Mouse (Mus musculus): Measurements from ENCODE around the gene Fez2. TPM values are rescaled to one million over a fixed set of nuclear protein-coding genes. Genes with fewer than 3 reads are reported as not detected.

The Fez2 gene
- polyA plus RNA-seq, 1 experiment from 2014 or later = 64.9 TPM

- no peak for ATAC-seq
- 94% methylated on average over 17 of the region's 17 CpGs for WGBS
- Histone ChIP-seq H3K9me3 (ENCODE audit: control insufficient read depth, low read length) (no peaks in the 10 kb centered on the region), H3K4me3 (ENCODE audit: low read length) (no peak overlapping the region), H3K4me1 (ENCODE audit: control insufficient read depth, insufficient read depth, low read depth, low read length) (peaks cover 3% of the 10 kb centered on the region; the same call in 1 of the 2 replicates), H3K27me3 (replicated peaks; ENCODE audit: control insufficient read depth, insufficient read depth, low read length) (no peaks in the 10 kb centered on the region), H3K36me3 (ENCODE audit: control insufficient read depth, insufficient read depth, low read length) (no peaks in the 10 kb centered on the region), H3K9ac (ENCODE audit: low read depth, low read length) (no peak overlapping the region), H3K4me2 (ENCODE audit: low read length) (no peak overlapping the region), H3K27ac (ENCODE audit: low read depth, low read length) (no peak overlapping the region)
These were observed 70.7 kb downstream of the Fez2 start for GRCm38 (mm10) chr17:78347111-78347801.

GRCm38 (mm10) chr17:78343688-78344087 lies 74.3 kb downstream of the Fez2 start:
- ATAC-seq = no peak
- no peak overlapping the region for H3K4me3 ChIP-seq (ENCODE audit: low read length)
- 83% methylated on average over 3 of the region's 3 CpGs for WGBS

DNA sequence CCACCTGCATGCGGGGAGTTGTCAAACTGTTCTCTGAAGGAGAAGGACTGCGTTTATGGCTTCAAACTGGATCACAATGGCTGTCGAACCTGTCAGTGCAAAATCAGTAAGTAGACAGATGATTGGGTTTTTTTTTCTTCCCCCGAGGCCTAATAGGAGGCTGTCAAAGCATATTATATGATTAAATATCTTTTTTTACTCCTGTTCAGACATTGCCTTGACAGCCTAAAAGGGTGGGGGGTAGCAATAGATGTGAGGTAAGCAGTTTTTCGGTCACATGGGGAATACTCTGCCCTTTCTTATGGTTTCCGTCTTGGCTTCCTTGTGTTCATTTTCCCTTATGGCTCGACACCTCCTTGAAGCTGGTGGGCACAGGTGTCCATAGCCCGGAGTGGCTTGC lies 82.7 kb downstream of the Fez2 start:
- H3K4me2 ChIP-seq (ENCODE audit: low read length) = no peak overlapping the region
- no peak for ATAC-seq
- no peaks in the 10 kb centered on the region for H3K27me3 ChIP-seq (replicated peaks; ENCODE audit: control insufficient read depth, insufficient read depth, low read length)
- H3K4me1 ChIP-seq (ENCODE audit: control insufficient read depth, insufficient read depth, low read depth, low read length) = no peaks in the 10 kb centered on the region
- no peaks in the 10 kb centered on the region for H3K9me3 ChIP-seq (ENCODE audit: control insufficient read depth, low read length)
- no peak overlapping the region for H3K9ac ChIP-seq (ENCODE audit: low read depth, low read length)
- no peak overlapping the region for H3K4me3 ChIP-seq (ENCODE audit: low read length)
- H3K27ac ChIP-seq (ENCODE audit: low read depth, low read length) = no peak overlapping the region
- peaks cover 3% of the 10 kb centered on the region; the same call in 1 of the 2 replicates for H3K36me3 ChIP-seq (ENCODE audit: control insufficient read depth, insufficient read depth, low read length)
- 85% methylated on average over 8 of the region's 8 CpGs for WGBS

More at GRCm38 (mm10) chr17:78343688-78344087, 74.3 kb downstream of the Fez2 start:
- Histone ChIP-seq H3K4me1 (ENCODE audit: control insufficient read depth, insufficient read depth, low read depth, low read length) (no peaks in the 10 kb centered on the region), H3K9me3 (ENCODE audit: control insufficient read depth, low read length) (no peaks in the 10 kb centered on the region), H3K4me2 (ENCODE audit: low read length) (no peak overlapping the region), H3K36me3 (ENCODE audit: control insufficient read depth, insufficient read depth, low read length) (no peaks in the 10 kb centered on the region), H3K27me3 (replicated peaks; ENCODE audit: control insufficient read depth, insufficient read depth, low read length) (no peaks in the 10 kb centered on the region), H3K9ac (ENCODE audit: low read depth, low read length) (no peak overlapping the region), H3K27ac (ENCODE audit: low read depth, low read length) (no peak overlapping the region)

GRCm38 (mm10) chr17:78333275-78333674 lies 84.7 kb downstream of the Fez2 start:
- Histone ChIP-seq H3K36me3 (ENCODE audit: control insufficient read depth, insufficient read depth, low read length) (peaks cover 3% of the 10 kb centered on the region; the same call in 1 of the 2 replicates), H3K9me3 (ENCODE audit: control insufficient read depth, low read length) (no peaks in the 10 kb centered on the region), H3K4me3 (ENCODE audit: low read length) (no peak overlapping the region), H3K27me3 (replicated peaks; ENCODE audit: control insufficient read depth, insufficient read depth, low read length) (no peaks in the 10 kb centered on the region), H3K4me2 (ENCODE audit: low read length) (no peak overlapping the region), H3K27ac (ENCODE audit: low read depth, low read length) (no peak overlapping the region), H3K9ac (ENCODE audit: low read depth, low read length) (no peak overlapping the region), H3K4me1 (ENCODE audit: control insufficient read depth, insufficient read depth, low read depth, low read length) (no peaks in the 10 kb centered on the region)
- ATAC-seq = no peak
- 97% methylated on average over 10 of the region's 10 CpGs for WGBS

- no peaks in the 10 kb centered on the region for H3K27me3 ChIP-seq (replicated peaks; ENCODE audit: control insufficient read depth, insufficient read depth, low read length)
- H3K9ac ChIP-seq (ENCODE audit: low read depth, low read length) = no peak overlapping the region
- 76% methylated on average over 8 of the region's 8 CpGs for WGBS
- no peak overlapping the region for H3K4me3 ChIP-seq (ENCODE audit: low read length)
- no peak for ATAC-seq
- H3K9me3 ChIP-seq (ENCODE audit: control insufficient read depth, low read length) = no peaks in the 10 kb centered on the region
- H3K4me2 ChIP-seq (ENCODE audit: low read length) = no peak overlapping the region
- H3K27ac ChIP-seq (ENCODE audit: low read depth, low read length) = no peak overlapping the region
- H3K36me3 ChIP-seq (ENCODE audit: control insufficient read depth, insufficient read depth, low read length) = peaks cover 3% of the 10 kb centered on the region; the same call in 1 of the 2 replicates
- no peaks in the 10 kb centered on the region for H3K4me1 ChIP-seq (ENCODE audit: control insufficient read depth, insufficient read depth, low read depth, low read length)
These were observed 86.5 kb downstream of the Fez2 start for GRCm38 (mm10) chr17:78331438-78331837.

- Histone ChIP-seq H3K4me1 (ENCODE audit: control insufficient read depth, insufficient read depth, low read depth, low read length) (no peaks in the 10 kb centered on the region), H3K4me3 (ENCODE audit: low read length) (no peak overlapping the region), H3K27ac (ENCODE audit: low read depth, low read length) (no peak overlapping the region), H3K27me3 (replicated peaks; ENCODE audit: control insufficient read depth, insufficient read depth, low read length) (no peaks in the 10 kb centered on the region), H3K4me2 (ENCODE audit: low read length) (no peak overlapping the region), H3K9ac (ENCODE audit: low read depth, low read length) (no peak overlapping the region), H3K36me3 (ENCODE audit: control insufficient read depth, insufficient read depth, low read length) (no peaks in the 10 kb centered on the region), H3K9me3 (ENCODE audit: control insufficient read depth, low read length) (no peaks in the 10 kb centered on the region)
- 55% methylated on average over 3 of the region's 3 CpGs for WGBS
- no peak for ATAC-seq
These were observed 89.7 kb downstream of the Fez2 start for GRCm38 (mm10) chr17:78328287-78328686.

- Histone ChIP-seq H3K4me2 (ENCODE audit: low read length) (no peak overlapping the region), H3K4me1 (ENCODE audit: control insufficient read depth, insufficient read depth, low read depth, low read length) (no peaks in the 10 kb centered on the region), H3K4me3 (ENCODE audit: low read length) (no peak overlapping the region), H3K27ac (ENCODE audit: low read depth, low read length) (no peak overlapping the region), H3K27me3 (replicated peaks; ENCODE audit: control insufficient read depth, insufficient read depth, low read length) (no peaks in the 10 kb centered on the region), H3K9ac (ENCODE audit: low read depth, low read length) (no peak overlapping the region), H3K36me3 (ENCODE audit: control insufficient read depth, insufficient read depth, low read length) (no peaks in the 10 kb centered on the region), H3K9me3 (ENCODE audit: control insufficient read depth, low read length) (no peaks in the 10 kb centered on the region)
- WGBS = 82% methylated on average over 4 of the region's 4 CpGs
- ATAC-seq = no peak
These were observed 90.8 kb downstream of the Fez2 start for GRCm38 (mm10) chr17:78327187-78327586.

DNA sequence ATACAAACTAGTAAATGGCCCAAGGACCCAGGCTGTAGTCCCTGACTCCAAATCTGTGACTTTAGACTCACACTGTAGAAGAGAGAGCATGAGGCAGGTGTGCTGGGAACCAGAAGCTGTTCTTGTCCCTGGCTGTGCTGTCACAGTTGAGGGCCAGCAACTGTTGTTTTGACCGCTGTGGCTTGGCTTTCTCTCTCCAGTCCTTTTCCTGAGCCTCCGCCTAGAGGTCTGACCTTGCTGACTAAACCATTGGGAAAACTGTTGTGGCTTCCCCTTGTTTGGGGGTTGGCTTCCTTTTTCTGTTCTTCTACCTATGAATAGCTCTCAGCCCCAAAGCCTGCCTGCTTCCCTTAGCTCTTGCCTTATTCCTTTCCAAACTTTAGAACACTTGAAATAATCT lies 91.6 kb downstream of the Fez2 start:
- no peak overlapping the region for H3K27ac ChIP-seq (ENCODE audit: low read depth, low read length)
- no peaks in the 10 kb centered on the region for H3K4me1 ChIP-seq (ENCODE audit: control insufficient read depth, insufficient read depth, low read depth, low read length)
- H3K9ac ChIP-seq (ENCODE audit: low read depth, low read length) = no peak overlapping the region
- no peaks in the 10 kb centered on the region for H3K27me3 ChIP-seq (replicated peaks; ENCODE audit: control insufficient read depth, insufficient read depth, low read length)
- no peak for ATAC-seq
- H3K9me3 ChIP-seq (ENCODE audit: control insufficient read depth, low read length) = no peaks in the 10 kb centered on the region
- H3K4me3 ChIP-seq (ENCODE audit: low read length) = no peak overlapping the region
- 76% methylated on average over 2 of the region's 2 CpGs for WGBS
- H3K36me3 ChIP-seq (ENCODE audit: control insufficient read depth, insufficient read depth, low read length) = no peaks in the 10 kb centered on the region
- H3K4me2 ChIP-seq (ENCODE audit: low read length) = no peak overlapping the region

GRCm38 (mm10) chr17:78325761-78326332 lies 92.1 kb downstream of the Fez2 start:
- Histone ChIP-seq H3K9me3 (ENCODE audit: control insufficient read depth, low read length) (no peaks in the 10 kb centered on the region), H3K27me3 (replicated peaks; ENCODE audit: control insufficient read depth, insufficient read depth, low read length) (no peaks in the 10 kb centered on the region), H3K4me2 (ENCODE audit: low read length) (no peak overlapping the region), H3K36me3 (ENCODE audit: control insufficient read depth, insufficient read depth, low read length) (no peaks in the 10 kb centered on the region), H3K4me3 (ENCODE audit: low read length) (no peak overlapping the region), H3K9ac (ENCODE audit: low read depth, low read length) (no peak overlapping the region), H3K27ac (ENCODE audit: low read depth, low read length) (no peak overlapping the region), H3K4me1 (ENCODE audit: control insufficient read depth, insufficient read depth, low read depth, low read length) (no peaks in the 10 kb centered on the region)
- peak; percentile 21; the same call in 1 of the 2 replicates for ATAC-seq
- 53% methylated on average over 7 of the region's 7 CpGs for WGBS

Measured in hindbrain, embryonic 16.5 days (tissue).